Mouse (Mus musculus): ENCODE results near the gene Gata5. TPM values are rescaled to one million over a fixed set of nuclear protein-coding genes. Genes with fewer than 3 reads are reported as not detected.

Gene Gata5
- total and polyA plus RNA-seq, 3 experiments = not detected

DNA sequence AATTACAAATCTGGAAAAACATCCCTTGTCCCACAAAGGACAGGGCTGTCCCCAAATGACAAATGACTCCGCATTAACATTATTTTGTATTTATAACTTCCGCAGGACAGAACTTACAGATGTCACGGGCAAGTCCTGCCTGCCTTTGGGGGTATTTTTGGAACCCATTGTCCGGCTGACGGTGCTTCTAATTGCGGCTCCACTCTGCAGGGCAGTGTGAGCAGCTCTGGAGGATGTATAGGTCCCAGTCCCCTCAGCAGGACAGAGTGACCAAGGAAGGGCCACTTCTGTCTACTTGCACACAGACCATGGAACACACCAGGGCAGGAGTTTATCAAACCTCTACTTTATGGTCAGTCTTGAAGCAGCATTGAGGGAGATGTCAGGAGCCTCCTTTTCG, 16.9 kb downstream of the Gata5 start:
- TF ChIP-seq UBTF (IDR thresholded peaks at IDR 0.05; ENCODE audit: borderline replicate concordance, insufficient read depth, low read depth, low read length) (no peak), GABPA (IDR thresholded peaks at IDR 0.05; ENCODE audit: low read depth, low read length) (no peak), CHD1 (IDR thresholded peaks at IDR 0.05; ENCODE audit: low read depth, low read length) (no peak), ELF1 (IDR thresholded peaks at IDR 0.05; ENCODE audit: low read depth, low read length) (no peak), ZKSCAN1 (IDR thresholded peaks at IDR 0.05; ENCODE audit: low read depth, low read length) (no peak), MAX (IDR thresholded peaks at IDR 0.05; ENCODE audit: low read length) (no peak), MYC (IDR thresholded peaks at IDR 0.05; ENCODE audit: low read depth, low read length) (no peak), TAL1 (IDR thresholded peaks at IDR 0.05; ENCODE audit: low read length) (no peak), SIN3A (IDR thresholded peaks at IDR 0.05; ENCODE audit: low read length) (no peak), SMC3 (IDR thresholded peaks at IDR 0.05; ENCODE audit: low read depth, low read length) (no peak), TBP (IDR thresholded peaks at IDR 0.05; ENCODE audit: low read depth, low read length) (no peak), MAZ (IDR thresholded peaks at IDR 0.05; ENCODE audit: low read depth, low read length) (no peak)
- Histone ChIP-seq H3K9me3 (replicated peaks; ENCODE audit: insufficient read depth, low read length) (no peaks in the 10 kb centered on the region), H3K4me3 (ENCODE audit: control insufficient read depth in 1 of 2, insufficient read depth in 1 of 2, low read depth in 2 of 2, low read length in 2 of 2) (no peak overlapping the region), H3K4me1 (ENCODE audit: control insufficient read depth in 1 of 2, insufficient read depth in 2 of 2, low read length in 2 of 2) (no peaks in the 10 kb centered on the region), H3K79me2 (ENCODE audit: control insufficient read depth, insufficient read depth, low read length, poor library complexity) (no peaks in the 10 kb centered on the region), H3K27ac (ENCODE audit: control insufficient read depth, low read depth, low read length) (no peak overlapping the region), H3K27me3 (ENCODE audit: control insufficient read depth in 1 of 2, insufficient read depth in 2 of 2, low read length in 2 of 2) (peaks cover 0 to 1% of the 10 kb centered on the region in 2 experiments; a peak in 3 of 4 replicates), H3K36me3 (ENCODE audit: control insufficient read depth in 1 of 2, insufficient read depth in 2 of 2, low read length in 2 of 2) (no peaks in the 10 kb centered on the region), H3K9ac (ENCODE audit: control insufficient read depth, low read depth, low read length, poor library complexity, severe bottlenecking) (no peak overlapping the region)
- no peak for DNase-seq (ENCODE audit: low read depth, low spot score)

DNA sequence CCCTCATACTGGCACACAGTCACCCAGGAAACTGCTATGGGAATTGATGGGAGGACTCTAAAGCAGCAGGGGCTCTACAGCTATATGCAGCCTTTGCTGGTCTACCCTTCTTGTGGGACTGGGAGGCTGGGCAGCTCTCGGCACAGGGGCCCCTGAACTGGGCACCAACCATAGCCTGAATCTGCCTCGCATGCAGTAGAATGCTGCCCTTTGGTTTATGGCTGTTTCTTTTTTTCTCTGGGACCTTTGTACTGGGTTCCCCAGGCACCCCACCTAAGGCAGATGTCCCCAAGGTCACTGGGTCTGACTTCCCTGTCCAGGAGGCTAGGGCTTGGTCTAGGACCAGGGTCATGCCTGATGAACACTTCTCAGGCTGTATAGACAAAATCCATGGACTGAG, 20.2 kb downstream of the Gata5 start:
- Histone ChIP-seq H3K9ac (ENCODE audit: control insufficient read depth, low read depth, low read length, poor library complexity, severe bottlenecking) (no peak overlapping the region), H3K79me2 (ENCODE audit: control insufficient read depth, insufficient read depth, low read length, poor library complexity) (no peaks in the 10 kb centered on the region), H3K9me3 (replicated peaks; ENCODE audit: insufficient read depth, low read length) (no peaks in the 10 kb centered on the region), H3K36me3 (ENCODE audit: control insufficient read depth in 1 of 2, insufficient read depth in 2 of 2, low read length in 2 of 2) (no peaks in the 10 kb centered on the region), H3K27me3 (ENCODE audit: control insufficient read depth in 1 of 2, insufficient read depth in 2 of 2, low read length in 2 of 2) (peaks cover 0 to 1% of the 10 kb centered on the region in 2 experiments; a peak in 3 of 4 replicates), H3K4me3 (ENCODE audit: control insufficient read depth in 1 of 2, insufficient read depth in 1 of 2, low read depth in 2 of 2, low read length in 2 of 2) (no peak overlapping the region), H3K27ac (ENCODE audit: control insufficient read depth, low read depth, low read length) (no peak overlapping the region), H3K4me1 (ENCODE audit: control insufficient read depth in 1 of 2, insufficient read depth in 2 of 2, low read length in 2 of 2) (no peaks in the 10 kb centered on the region)
- DNase-seq (ENCODE audit: low read depth, low spot score) = no peak
- TF ChIP-seq MAFK (IDR thresholded peaks at IDR 0.05; ENCODE audit: borderline replicate concordance, low read depth, low read length) (no peak), SIN3A (IDR thresholded peaks at IDR 0.05; ENCODE audit: low read length) (no peak), HCFC1 (IDR thresholded peaks at IDR 0.05; ENCODE audit: low read depth, low read length) (no peak), KAT2A (conservative IDR thresholded peaks at IDR 0.05; ENCODE audit: low read depth, low read length) (no peak), CHD1 (IDR thresholded peaks at IDR 0.05; ENCODE audit: low read depth, low read length) (no peak), ZNF384 (IDR thresholded peaks at IDR 0.05; ENCODE audit: low read depth, low read length) (no peak), MAZ (IDR thresholded peaks at IDR 0.05; ENCODE audit: low read depth, low read length) (no peak), ZC3H11A (IDR thresholded peaks at IDR 0.05; ENCODE audit: low read depth, low read length) (no peak), CTCF (IDR thresholded peaks at IDR 0.05 in 2 of 3, conservative IDR thresholded peaks at IDR 0.05 in 1 of 3; ENCODE audit: control insufficient read depth in 1 of 3, insufficient read depth in 1 of 3, low read depth in 2 of 3, low read length in 3 of 3, poor library complexity in 1 of 3, severe bottlenecking in 1 of 3) (no peak), TAL1 (IDR thresholded peaks at IDR 0.05; ENCODE audit: low read length) (no peak), EP300 (IDR thresholded peaks at IDR 0.05; ENCODE audit: low read depth in 1 of 2, low read length in 2 of 2) (no peak), MYB (IDR thresholded peaks at IDR 0.05; ENCODE audit: low read depth, low read length) (no peak), SMC3 (IDR thresholded peaks at IDR 0.05; ENCODE audit: low read depth, low read length) (no peak), MYC (IDR thresholded peaks at IDR 0.05; ENCODE audit: low read depth, low read length) (no peak), JUND (IDR thresholded peaks at IDR 0.05; ENCODE audit: low read depth, low read length) (no peak), POLR2AphosphoS2 (IDR thresholded peaks at IDR 0.05; ENCODE audit: low read length) (no peak)

All from MEL (cell line).